In the genomic region with DNA sequence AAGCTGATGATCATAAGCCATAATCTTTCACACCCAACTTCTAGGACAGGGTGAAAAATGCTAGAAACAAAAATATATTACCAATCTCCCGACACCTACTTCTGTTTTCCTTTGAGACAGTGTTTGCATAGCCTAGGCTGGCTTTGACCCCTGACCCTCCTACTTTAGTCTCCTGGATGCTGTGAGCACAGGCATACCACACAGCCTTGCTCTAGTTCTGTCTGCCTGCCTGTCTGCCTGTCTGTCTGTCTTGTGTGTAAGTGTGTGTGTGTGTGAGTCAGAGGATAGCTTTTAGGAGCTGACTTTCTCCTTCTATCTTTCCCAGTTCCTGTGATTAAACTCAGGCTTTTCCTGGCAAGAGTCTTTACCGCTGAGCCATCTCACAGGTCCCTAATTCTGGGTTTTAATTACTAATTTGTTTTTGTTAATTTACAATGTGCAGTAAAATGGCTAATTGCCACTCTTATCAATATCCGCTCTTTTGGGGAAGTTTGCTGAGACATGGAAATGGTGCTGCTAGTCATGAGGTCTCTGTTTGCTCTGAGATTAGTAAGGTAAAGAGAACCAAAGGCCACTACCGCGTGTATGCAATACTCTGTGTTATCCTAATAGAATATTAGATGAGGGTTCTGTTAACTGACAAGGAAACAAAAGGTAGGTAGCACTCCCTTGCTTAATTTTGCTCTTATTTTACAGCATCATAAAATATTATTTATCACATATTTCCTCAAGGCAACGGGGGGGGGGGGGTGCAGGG, we compare ENCODE assay signal across 13 mouse cellular contexts.
"Had no signal": no experiment of that assay in that cellular context is flagged by ENCODE, and none has a peak within 500 bp of the region (broad histone marks: within the 10 kb centered on the region; RNA-seq: fewer than 3 reads in every experiment).

No protein-coding gene starts in this region.

- H3K9me3 ChIP-seq: limb, embryonic 12.5 days; megakaryocyte, embryonic 14.5 days; midbrain, embryonic 12.5 days had no signal

- H3K27ac ChIP-seq: layer of hippocampus, adult 2 months; limb, embryonic 12.5 days; macrophage; midbrain, embryonic 12.5 days had no signal

- DNase-seq: kidney, adult 8-10 months; kidney, postnatal 36 days; lung, adult 2 months; right cerebral cortex, postnatal 25 days; thymus, postnatal 36 days had no signal

- H3K36me3 ChIP-seq: limb, embryonic 12.5 days; midbrain, embryonic 12.5 days had no signal

- H3K27me3 ChIP-seq: limb, embryonic 12.5 days; midbrain, embryonic 12.5 days had no signal

- H3K9ac ChIP-seq: limb, embryonic 12.5 days; midbrain, embryonic 12.5 days had no signal

- H3K4me1 ChIP-seq: limb, embryonic 12.5 days; megakaryocyte, embryonic 14.5 days; midbrain, embryonic 12.5 days had no signal

- H3K4me3 ChIP-seq: layer of hippocampus, adult 2 months; limb, embryonic 12.5 days; megakaryocyte, embryonic 14.5 days; midbrain, embryonic 12.5 days had no signal

- H3K4me2 ChIP-seq: limb, embryonic 12.5 days; midbrain, embryonic 12.5 days had no signal

- ATAC-seq: hindbrain, embryonic 16.5 days; inflammation-experienced regulatory T-cells, adult 6 months; lung, postnatal 0 days had no signal
